Comparison of ENCODE assay signal across 8 mouse cellular contexts in genomic region chr5:14025205-14026124, GRCm38 (mm10). TPM values are rescaled to one million over a fixed set of nuclear protein-coding genes. Genes with fewer than 3 reads are reported as not detected.
A peak's percentile ranks its signal among the peaks of the same experiment; 100 is the strongest.
DNase-seq lines count a peak whose midpoint lies in the region; ATAC-seq and TF ChIP-seq lines count a peak whose summit lies in the region.

Gene Sema3e, plus strand, starts transcription at chr5:14025276.

- H3K4me3 ChIP-seq in embryonic fibroblast, embryonic 13.5 days (ENCODE audit: insufficient read depth, low read length), result peak within 1 kb of the TSS; percentile 40
- peak within 1 kb of the TSS; percentile 52 for H3K4me3 ChIP-seq in hindbrain, embryonic 12.5 days
- peak within 1 kb of the TSS; percentile 48 for H3K4me3 ChIP-seq in lung, embryonic 14.5 days (ENCODE audit: low read depth, low read length)

- H3K9me3 ChIP-seq in hindbrain, embryonic 12.5 days (replicated peaks), result no peaks in the 10 kb centered on the region
- H3K9me3 ChIP-seq in lung, embryonic 14.5 days (ENCODE audit: low read depth, low read length), result peaks cover 8% of the 10 kb centered on the region; the same call in 1 of the 2 replicates

- H3K4me1 ChIP-seq in embryonic fibroblast, embryonic 13.5 days (ENCODE audit: control insufficient read depth, insufficient read depth, low read length), result peaks cover 5% of the 10 kb centered on the region; the same call in 1 of the 2 replicates
- peaks cover 5% of the 10 kb centered on the region for H3K4me1 ChIP-seq in hindbrain, embryonic 12.5 days
- no peaks in the 10 kb centered on the region for H3K4me1 ChIP-seq in lung, embryonic 14.5 days (ENCODE audit: insufficient read depth)

- no peak within 1 kb of the TSS for H3K27ac ChIP-seq in embryonic fibroblast, embryonic 13.5 days (ENCODE audit: insufficient read depth, low read length)
- H3K27ac ChIP-seq in hindbrain, embryonic 12.5 days, result no peak within 1 kb of the TSS
- peak within 1 kb of the TSS; percentile 42 for H3K27ac ChIP-seq in lung, embryonic 14.5 days (ENCODE audit: low read depth)

- under 1% methylated on average over 46 of the region's 47 CpGs for WGBS in hindbrain, embryonic 12.5 days
- under 1% methylated on average over 47 of the region's 47 CpGs for WGBS in lung, embryonic 14.5 days

- peaks cover 10% of the 10 kb centered on the region for H3K27me3 ChIP-seq in hindbrain, embryonic 12.5 days
- no peaks in the 10 kb centered on the region for H3K27me3 ChIP-seq in lung, embryonic 14.5 days (ENCODE audit: insufficient read depth, low read length)

- peak; percentile 6 for DNase-seq in thymus, postnatal 4 days
- no peak for DNase-seq in thymus, postnatal 25 days
- peak; percentile 48 to 58 for DNase-seq in layer of hippocampus, postnatal 14 days (ENCODE audit: low spot score in 2 of 2)
- DNase-seq in lung, embryonic 14.5 days, result peak; percentile 63
- DNase-seq in ovary, postnatal 14 days (ENCODE audit: low spot score), result peak; percentile 2

- no peak for TF ChIP-seq POLR2A in embryonic fibroblast, embryonic 13.5 days (IDR thresholded peaks at IDR 0.05; ENCODE audit: low read depth, low read length)

- peak within 1 kb of the TSS; percentile 53 for H3K9ac ChIP-seq in hindbrain, embryonic 12.5 days
- peak within 1 kb of the TSS; percentile 59 for H3K9ac ChIP-seq in lung, embryonic 14.5 days

- peak within 1 kb of the TSS; percentile 89 for H3K4me2 ChIP-seq in hindbrain, embryonic 12.5 days (replicated peaks)
- peak within 1 kb of the TSS; percentile 70 for H3K4me2 ChIP-seq in lung, embryonic 14.5 days

- no peak for TF ChIP-seq CTCF in embryonic fibroblast, embryonic 13.5 days (IDR thresholded peaks at IDR 0.05; ENCODE audit: borderline replicate concordance, insufficient read depth, low read length)
- TF ChIP-seq CTCF in lung, embryonic 14.5 days (IDR thresholded peaks at IDR 0.05; ENCODE audit: low read depth), result no peak

- ATAC-seq in hindbrain, embryonic 12.5 days (ENCODE audit: low FRiP score), result peak; percentile 91
- ATAC-seq in lung, embryonic 14.5 days (ENCODE audit: insufficient read depth), result peak; percentile 85
- ATAC-seq in monocyte, adult 5-6 weeks (replicated peaks; ENCODE audit: insufficient number of reproducible peaks, low FRiP score, low TSS enrichment, poor library complexity, severe bottlenecking), result no peak

- no peaks in the 10 kb centered on the region for H3K36me3 ChIP-seq in hindbrain, embryonic 12.5 days
- no peaks in the 10 kb centered on the region for H3K36me3 ChIP-seq in lung, embryonic 14.5 days (ENCODE audit: insufficient read depth)

RNA-seq across cellular contexts. Expression of gene Sema3e, which starts in this region (rescaled TPM):
- polyA plus RNA-seq in embryonic fibroblast, embryonic 13.5 days (2011; ENCODE audit: insufficient read length, low read depth, missing spikeins), result 5.8 and 6.2 TPM in 2 replicates
- polyA plus RNA-seq in hindbrain, embryonic 12.5 days (2016; fragmentation: Nextera tagmentation; extraction: Ambion mirVana), result 3.8 and 5.1 TPM in 2 replicates
- 10 to 100 TPM; 47.2 to 51.5 TPM for total RNA-seq in layer of hippocampus, postnatal 14 days (2021)
- polyA plus RNA-seq in lung, embryonic 14.5 days (2014; fragmentation: Nextera tagmentation; extraction: Ambion mirVana), result 18.7 and 21.4 TPM in 2 replicates
- total RNA-seq in monocyte, adult 5-6 weeks (2017), result 0.10 TPM in 2 of 3 replicates, not detected in the other

Comparison
In these comparisons a context has a peak if more than half of its experiments do, and no peak if none do; other contexts are left out.
1. RNA of gene Sema3e (total RNA-seq): 47.2 to 51.5 TPM in layer of hippocampus, postnatal 14 days; 0.10 TPM in monocyte, adult 5-6 weeks; every median in the first group is over 10 times any median in the second.
2. Peak in every context shown above with its lines, with median percentiles within 50 percentile points of each other: H3K4me3 ChIP-seq.